Mouse (Mus musculus) retina, postnatal 7 days (tissue): ENCODE results near the gene Syngap1.
A peak's percentile ranks its signal among the peaks of the same experiment; 100 is the strongest.
"Not testable (repeated sequence)": the region's sequence is repeated elsewhere in the genome, so short reads cannot be mapped to it uniquely, and the experiment has no call there.

Source experiments
- DNase-seq: peaks from one replicate; pipeline ENCODE4 v3.0.0-alpha.2; 2012; ENCODE audit warnings: low read depth, low spot score

Syngap1 gene

GRCm38 (mm10) chr17:26941031-26941789, at the start of gene Syngap1:
Gene Syngap1 (plus strand): TSS chr17:26941253.
- no peak for DNase-seq

DNA sequence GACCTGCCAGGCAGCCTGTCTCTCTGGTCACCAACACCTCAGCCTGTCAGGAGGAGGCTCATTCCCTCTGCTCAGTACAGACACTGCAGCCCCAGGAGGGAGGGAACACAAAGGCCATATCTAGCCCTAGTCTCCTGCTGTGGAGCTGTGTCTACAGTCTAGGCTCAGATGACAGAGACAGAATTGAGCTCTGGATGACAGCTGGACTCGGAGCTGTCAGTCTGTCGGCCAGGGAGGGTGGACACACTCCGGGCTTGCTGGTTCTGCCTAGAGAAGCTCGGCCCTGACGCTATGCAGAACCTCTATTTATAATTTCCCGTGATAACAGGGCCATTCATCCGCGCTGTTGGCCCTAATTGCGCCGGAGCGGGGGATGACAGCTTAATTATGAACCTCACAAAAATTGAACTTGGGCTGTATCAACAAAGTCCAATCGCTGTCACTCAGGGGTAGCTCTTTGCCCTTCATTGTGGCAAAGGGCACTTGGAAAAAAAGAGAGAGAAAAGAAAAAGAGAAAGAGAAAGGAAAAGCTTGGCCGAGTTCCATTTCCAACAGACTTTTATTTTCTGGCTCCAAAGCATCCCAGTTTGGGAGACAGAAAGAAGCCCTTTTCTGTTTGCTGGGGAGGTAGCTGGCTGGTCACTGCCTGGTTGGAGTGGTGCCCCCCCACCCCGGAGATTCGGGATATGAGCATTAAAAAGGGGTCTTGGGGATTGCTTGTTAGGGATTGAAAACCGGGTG, 48.2 kb upstream of the Syngap1 start:
- no peak for DNase-seq

DNA sequence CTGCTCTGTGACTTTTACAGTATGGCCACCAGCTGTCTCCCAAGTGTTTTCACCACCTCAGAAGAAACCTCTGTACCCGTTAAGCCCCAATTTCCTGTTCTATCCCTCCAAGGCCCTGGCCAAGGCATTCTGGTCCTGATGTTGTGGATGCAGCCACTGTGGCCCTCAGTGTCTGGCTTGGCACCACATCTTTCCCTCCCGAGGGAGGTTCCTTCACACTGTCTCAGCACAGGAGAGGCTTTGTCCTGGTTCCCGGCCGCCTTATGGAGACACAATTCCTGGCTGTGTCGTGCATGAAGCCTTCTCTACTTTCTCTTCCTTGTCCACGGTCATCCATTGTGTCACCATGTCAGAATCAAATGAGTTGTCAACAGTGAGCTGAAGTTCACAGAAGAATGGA, 47.6 kb upstream of the Syngap1 start:
- DNase-seq, result no peak

GRCm38 (mm10) chr17:26894342-26894741, 46.7 kb upstream of the Syngap1 start:
- DNase-seq, result no peak

GRCm38 (mm10) chr17:26895578-26895977, 45.5 kb upstream of the Syngap1 start:
- peak; percentile 65 for DNase-seq

- DNase-seq, result no peak
Observed at GRCm38 (mm10) chr17:26900916-26901315, 40.1 kb upstream of the Syngap1 start.

DNA sequence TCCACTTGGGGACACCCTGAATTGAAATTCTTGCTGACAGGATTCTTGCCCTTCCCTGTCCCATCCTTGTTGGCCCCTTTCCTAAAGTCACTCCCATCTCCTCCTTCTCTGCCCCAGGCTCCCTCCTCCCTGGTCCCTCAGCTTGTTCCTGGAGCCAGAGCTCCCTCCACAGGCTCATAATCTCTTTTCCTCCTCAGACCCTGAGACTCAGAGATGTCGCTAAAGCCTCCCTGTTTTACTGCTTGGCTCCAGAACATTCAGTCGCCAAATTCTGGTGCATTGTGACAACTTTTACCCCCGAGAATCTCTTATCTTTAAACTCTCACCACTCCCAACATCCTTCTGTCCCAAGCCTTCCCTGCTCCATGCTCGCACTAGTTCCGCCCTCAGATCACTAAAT, 36.7 kb upstream of the Syngap1 start:
- no peak for DNase-seq

GRCm38 (mm10) chr17:26907506-26907905, 33.5 kb upstream of the Syngap1 start:
- not testable (repeated sequence) for DNase-seq

DNA sequence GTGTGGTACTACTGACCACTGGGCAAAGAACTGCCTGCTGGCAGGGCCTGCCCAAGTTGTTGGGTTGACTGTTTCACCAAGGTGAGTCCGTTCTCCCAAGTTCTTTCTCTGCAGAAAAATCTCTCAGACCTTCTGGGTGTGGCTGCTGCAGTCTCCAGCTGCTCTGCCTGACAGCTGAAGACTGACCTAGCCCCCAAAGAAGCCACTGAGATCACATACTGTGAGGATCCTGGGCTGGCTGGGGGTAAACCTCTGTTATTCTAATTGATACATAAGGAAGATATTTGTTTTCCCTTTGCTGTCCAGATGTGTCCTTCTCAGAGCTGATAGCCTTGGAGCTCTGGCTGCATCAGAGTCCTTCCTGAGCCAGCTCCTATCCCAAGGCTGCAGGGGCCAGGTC, 25.8 kb upstream of the Syngap1 start:
- DNase-seq, result no peak

- peak; percentile 100 for DNase-seq
Observed at GRCm38 (mm10) chr17:26916711-26917482, 24.2 kb upstream of the Syngap1 start, which contains the start of gene Kifc5b. Gene Kifc5b (plus strand): TSS chr17:26917091.

DNA sequence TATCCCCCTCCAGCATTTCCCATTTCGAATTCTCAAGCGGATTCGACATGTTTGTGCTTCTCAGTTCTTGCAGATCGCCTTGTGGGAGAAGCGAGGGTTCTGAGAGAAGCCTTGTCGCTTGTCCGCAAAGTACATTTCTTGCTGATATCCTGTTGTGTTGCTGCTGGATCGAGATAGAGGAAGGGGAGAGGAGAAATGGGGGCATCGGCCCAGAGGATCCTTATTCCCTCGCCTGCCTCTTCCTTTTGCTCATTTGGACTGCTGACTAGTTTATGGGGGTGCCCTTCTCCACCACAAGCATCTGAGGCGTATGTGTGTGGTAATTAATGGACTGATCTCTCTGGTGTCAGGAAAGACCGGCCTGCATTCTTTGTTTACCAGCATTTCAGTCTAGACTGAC, 23.5 kb upstream of the Syngap1 start:
- DNase-seq, result not testable (repeated sequence)

- DNase-seq, result no peak
Observed at GRCm38 (mm10) chr17:26918343-26918742, 22.7 kb upstream of the Syngap1 start.

- not testable (repeated sequence) for DNase-seq
Observed at GRCm38 (mm10) chr17:26919516-26919915, 21.5 kb upstream of the Syngap1 start.

DNA sequence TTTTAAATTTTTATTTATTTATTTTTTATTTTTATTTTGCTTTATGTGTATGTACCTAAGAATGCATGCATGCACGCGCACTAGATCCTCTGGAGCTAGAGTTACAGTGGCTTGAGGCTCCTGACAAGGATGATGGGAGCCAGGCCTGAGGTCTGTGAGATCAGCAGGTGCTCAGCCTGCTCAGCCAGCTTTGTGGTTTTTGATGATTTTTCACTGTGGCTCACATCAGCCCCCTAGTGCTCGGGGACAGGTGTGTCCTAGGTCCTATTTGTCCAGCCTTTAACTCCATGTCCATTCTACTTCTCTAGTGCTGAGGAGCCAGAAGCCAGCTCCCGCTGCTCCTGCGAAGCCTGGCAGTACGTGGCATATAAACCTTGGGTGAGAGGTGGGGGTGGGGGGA, 18.7 kb upstream of the Syngap1 start:
- not testable (repeated sequence) for DNase-seq

- not testable (repeated sequence) for DNase-seq
Observed at GRCm38 (mm10) chr17:26925414-26925813, 15.6 kb upstream of the Syngap1 start.

GRCm38 (mm10) chr17:26931795-26932194, 9.3 kb upstream of the Syngap1 start:
- not testable (repeated sequence) for DNase-seq

DNA sequence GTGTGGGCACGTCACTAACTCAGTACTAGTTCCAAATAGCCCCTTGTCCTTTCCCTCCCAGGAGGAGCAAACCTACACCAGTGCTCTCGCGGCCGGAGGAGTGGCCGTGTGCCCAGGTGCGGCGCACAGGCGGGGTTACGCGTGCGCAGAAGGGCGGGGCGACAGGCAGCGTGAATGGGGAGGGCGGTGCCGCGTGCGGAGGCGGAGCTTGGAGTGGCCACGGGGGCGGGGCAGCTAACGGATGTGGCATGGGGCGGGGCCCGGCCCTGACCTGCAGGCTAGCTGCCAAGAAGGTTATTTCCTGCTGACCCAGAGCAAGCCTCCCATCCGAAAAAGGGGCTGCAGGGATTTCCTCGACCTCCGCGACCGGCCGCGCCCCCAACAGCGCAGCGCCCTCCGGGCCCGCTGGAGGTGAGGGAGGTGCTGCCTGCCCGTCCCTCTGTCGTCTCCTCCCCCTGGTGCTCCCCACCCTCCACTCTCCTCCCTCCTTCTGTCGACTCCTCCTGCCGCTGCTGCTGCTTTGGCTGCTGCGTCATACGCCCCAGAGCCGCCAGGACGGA, 8.1 kb upstream of the Syngap1 start, which contains the start of gene Phf1:
TSS of gene Phf1 (plus strand) at position 214 of the 560 bp plus-strand sequence.
- peak; percentile 84 for DNase-seq

DNA sequence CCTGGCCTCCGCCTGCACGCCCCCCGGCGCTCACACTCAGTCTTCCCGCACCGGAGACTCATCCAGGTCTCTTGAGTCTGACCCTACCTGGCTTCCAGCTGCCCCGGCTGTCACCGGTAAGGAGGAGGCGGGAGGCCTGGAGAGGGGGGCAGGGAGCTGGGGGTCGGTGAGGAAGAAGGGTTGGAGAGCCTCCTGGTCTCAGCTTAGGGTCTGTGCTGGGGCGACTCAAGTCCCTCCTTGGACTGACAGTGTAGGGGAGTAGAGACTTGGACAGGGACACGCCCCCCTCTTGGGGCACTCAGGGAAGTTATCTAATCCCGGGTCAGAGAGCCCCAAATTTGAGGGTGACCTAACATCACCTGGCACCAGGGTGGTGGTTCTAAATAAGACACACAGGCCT, 7.6 kb upstream of the Syngap1 start:
- DNase-seq, result no peak

DNA sequence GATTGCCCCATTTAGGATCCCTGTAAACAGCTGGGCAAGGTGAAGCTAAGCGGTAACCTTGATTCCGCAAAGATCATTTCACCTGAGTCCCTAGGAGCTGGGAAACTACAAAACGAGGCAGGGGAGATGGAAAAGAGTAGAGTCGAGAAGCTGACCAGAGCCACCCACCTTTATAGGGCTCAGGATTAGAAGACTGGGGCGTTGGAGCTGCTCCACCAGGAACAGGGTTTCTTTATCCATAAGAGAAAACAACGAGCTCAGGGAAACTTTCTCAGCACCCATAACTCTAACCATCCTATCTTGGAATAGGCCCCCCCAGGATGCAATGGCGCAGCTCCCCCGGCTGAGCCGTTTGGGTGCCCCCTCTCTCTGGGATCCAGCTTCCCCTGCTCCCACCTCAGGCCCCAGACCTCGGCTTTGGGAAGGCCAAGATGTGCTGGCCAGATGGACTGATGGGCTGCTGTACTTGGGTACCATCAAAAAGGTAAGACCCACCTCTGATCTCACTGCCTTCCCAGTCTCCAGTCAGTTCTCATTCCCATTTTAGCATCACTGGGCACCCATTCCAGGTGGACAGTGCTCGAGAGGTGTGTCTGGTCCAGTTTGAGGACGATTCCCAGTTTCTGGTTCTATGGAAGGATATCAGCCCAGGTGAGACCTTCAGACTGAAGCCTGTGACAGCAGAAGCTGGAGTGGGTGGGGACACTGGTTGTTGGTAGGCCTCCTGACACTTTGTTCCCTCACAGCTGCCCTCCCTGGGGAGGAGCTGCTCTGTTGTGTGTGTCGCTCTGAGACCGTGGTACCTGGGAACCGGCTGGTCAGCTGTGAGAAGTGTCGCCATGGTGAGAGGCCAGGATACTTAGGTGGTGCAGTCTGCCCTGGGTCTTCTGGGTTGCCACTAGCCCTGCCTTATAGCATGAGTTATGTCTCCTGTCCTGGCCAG, 6.9 kb upstream of the Syngap1 start:
- DNase-seq, result no peak

GRCm38 (mm10) chr17:26935027-26935426, 6.0 kb upstream of the Syngap1 start:
- no peak for DNase-seq

DNA sequence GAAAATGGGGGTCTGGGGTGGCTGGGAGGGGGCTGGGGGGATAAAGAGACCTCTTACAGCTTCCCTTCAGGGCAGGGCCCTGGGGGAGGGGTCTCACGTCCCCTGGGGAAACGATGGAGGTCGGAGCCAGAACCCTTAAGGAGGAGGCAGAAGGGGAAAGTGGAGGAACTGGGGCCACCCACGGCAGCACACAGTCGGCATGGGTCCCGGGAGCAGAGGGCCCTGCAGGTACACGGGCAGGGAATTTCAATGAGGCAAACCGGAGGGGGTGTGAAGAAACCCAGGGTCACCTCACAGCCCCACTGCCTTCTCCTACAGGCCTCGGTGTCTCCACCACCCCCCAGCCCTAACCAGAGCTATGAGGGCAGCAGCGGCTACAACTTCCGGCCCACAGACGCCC, 4.6 kb upstream of the Syngap1 start:
- no peak for DNase-seq
